Mouse (Mus musculus) heart, postnatal 14 days (tissue): ENCODE measurements around the gene Dgkk. TPM values are rescaled to one million over a fixed set of nuclear protein-coding genes. Genes with fewer than 3 reads are reported as not detected.
"Not testable (repeated sequence)": the region's sequence is repeated elsewhere in the genome, so short reads cannot be mapped to it uniquely, and the experiment has no call there.

ENCODE experiments used
- DNase-seq, 2 experiments: peaks; one replicate each; pipeline ENCODE4 v3.0.0; 2021 to 2022
- intact Hi-C: fragments of 180-260 bp; cut with DNase I; formaldehyde crosslinking; loops from one replicate; pipeline ENCODE4 v1.15.1; 2025
- long read RNA-seq, 2 experiments: library from polyadenylated mRNA; stranded (forward); transcript quantifications; one replicate each; pipeline ENCODE4 v2.0.0; 2021
- total RNA-seq, 2 experiments: library from RNA; stranded (reverse); gene quantifications; 2 replicates each; pipeline ENCODE4 v1.2.3; 2021

The Dgkk gene
- total RNA-seq = under 1 TPM; 0.05 to 0.43 TPM
- long read RNA-seq, experiment 1 = 0 reads
- long read RNA-seq, experiment 2 = 0 reads

DNA sequence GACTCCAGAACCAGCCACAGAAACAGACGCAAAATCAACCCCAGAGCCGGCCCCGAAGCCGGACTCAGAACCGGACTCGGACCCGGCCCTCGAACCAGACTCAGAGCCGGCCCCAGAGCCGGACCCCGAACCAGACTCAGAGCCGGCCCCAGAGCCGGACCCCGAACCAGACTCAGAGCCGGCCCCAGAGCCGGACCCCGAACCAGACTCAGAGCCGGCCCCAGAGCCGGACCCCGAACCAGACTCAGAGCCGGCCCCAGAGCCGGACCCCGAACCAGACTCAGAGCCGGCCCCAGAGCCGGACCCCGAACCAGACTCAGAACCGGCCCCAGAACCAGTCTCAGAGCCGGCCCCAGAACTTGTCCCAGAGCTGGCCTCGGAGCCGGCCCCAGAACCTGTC is at the start of gene Dgkk:
Gene Dgkk (plus strand): TSS at position 301 of the 400 bp plus-strand sequence.
- intact Hi-C loops, DNase-seq: not testable (repeated sequence)

DNA sequence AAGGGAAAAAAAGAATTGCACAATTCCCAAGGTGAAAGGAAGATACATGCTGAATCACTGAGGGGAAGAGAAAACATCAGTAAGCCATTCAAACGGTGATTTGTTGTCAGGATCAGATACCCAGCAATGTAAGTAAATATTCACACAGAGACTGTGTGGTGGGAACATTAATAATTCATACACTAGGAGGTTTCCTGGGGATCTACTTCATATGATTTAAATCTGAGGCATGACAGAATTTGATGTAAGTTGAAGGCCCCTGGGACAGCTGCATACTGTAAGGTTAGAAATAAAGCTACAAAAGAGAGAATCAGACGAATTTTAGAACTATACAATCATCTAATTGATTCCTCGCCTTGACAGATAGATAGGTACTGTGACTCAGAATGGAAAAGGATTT is 45.1 kb upstream of the Dgkk start:
- DNase-seq = no peak
- intact Hi-C loops = no loop called here

DNA sequence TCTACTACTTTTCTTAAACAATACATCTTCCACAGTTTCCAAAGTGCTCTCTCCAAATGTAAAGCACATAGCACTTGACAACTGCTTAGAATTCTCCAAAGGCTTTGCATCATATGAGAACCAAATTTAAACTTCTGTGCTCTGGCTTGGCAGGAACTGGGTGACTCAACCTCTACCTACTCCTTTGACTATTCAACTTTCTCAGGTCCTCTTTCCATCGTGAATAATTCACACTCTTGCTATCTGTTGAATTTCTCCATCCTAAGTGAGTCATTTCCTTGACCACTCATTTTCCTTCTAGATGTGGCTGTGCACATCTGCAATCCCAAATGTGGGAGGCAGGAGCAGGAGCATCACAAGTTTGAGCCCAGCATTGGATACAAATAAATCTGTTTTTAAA is 28.4 kb upstream of the Dgkk start:
- intact Hi-C loops = no loop called here

DNA sequence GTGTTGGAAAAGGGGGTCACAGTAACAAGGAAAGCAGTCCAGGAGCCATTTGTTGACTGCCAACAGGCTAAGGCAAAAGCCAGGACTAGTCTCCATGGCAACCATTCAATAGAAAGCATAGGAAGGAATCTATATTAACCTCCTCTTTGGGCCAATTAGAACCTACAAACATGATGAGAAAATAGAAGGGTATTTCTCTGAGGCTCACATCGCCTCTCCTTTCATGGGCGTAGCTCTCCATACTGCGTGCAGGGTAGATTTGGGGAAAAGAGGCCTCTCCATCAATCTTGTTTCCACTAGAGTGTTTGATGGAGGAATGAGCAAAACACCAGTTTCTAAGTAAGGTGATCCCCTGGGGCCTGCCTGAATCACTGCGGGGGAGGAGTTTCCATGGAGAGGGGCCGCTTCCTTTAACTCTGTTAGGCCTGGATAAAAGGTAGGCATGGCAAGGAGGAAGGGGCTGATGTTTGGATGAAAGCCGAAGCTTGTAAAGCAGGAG is 27.5 kb upstream of the Dgkk start:
- no peak for DNase-seq
- intact Hi-C loops = no loop called here

More for the DNA sequence above, 28.4 kb upstream of the Dgkk start:
- no peak for DNase-seq

DNA sequence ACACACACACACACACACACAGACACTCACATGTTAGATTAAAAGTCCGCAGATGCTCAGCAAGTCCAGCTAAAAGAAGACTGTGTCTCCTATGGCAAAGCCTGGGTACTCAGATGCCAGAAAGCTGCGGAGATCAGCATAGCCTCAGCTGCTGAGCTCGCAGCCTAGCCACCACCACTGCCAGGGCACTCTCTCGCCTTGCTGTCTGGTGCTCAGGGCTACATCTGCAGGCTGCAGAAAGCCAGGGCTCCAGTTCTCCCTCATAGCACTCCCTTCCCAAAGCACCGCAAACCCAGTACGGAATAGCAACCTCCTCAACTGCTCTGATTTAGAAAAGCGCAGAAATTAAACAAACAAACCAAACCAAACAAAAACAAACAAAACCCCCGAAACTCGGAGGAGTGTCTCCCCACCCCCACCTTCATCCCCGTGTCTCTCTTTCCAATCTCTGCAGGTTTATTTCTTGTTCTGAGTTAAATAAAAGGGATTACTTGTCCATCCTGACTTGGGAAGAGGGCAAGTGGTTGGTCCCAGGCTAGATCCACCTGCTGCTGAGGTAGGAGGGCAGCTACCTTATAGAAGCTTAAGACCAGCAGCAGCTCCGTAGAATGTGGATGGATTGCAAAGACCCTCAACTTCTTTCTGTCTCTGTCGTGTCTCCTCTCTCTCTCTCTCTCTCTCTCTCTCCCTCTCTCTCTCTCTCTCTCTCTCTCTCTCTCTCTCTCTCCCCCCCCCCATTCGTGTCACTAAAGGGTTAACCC is 1.4 kb upstream of the Dgkk start:
- no peak for DNase-seq
- intact Hi-C loops = no loop called here

DNA sequence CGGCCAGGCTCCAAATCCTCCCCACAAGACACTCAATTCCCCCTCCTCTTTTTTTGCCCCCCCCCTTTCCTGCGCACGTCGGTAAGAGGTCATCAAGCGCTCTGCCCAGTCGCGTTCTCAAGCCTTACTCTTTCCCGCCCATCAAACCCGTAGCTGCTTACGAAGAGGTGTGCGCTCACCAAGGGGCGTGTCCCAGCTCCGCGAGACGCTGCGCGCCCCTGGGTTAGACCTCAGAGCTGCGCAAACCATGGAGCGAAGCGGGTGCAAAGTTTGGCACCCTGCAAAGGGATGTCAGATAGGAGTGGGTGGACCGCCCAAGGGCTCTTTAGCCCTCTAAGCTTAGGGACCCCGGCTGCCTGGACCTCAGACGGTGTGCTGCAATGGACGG is 862 bp upstream of the Dgkk start:
- DNase-seq = peak in 1 of 2 experiments; percentile 1
- intact Hi-C loops = no loop called here

DNA sequence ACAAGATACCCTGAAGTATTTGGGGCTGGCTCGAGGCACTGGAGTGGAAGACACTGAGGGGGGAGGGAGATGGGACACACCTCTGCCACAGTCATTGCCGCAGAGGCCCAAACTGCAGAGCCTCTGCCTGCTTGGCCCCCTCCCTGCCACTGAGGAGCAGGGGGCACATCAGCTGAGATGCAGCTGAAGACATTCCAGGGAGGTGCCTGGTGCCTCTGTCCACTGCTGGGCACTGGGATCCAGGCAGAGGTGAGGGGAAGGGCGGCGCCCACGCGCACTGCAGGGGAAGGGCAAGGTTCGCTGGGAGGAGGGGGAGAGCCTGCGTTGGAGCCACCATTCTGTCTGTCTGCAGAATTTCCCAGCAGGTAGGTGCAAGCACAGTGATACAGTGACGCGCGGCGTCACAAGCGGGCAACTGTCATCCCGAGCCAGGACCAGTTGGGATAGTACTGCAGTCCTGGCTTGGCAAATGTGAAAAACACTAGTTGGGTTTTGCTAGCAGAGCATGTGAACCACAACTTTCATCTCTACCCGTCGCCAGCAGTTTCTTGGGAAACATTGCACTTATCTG is 948 bp downstream of the Dgkk start:
- no peak for DNase-seq
- intact Hi-C loops = no loop called here

DNA sequence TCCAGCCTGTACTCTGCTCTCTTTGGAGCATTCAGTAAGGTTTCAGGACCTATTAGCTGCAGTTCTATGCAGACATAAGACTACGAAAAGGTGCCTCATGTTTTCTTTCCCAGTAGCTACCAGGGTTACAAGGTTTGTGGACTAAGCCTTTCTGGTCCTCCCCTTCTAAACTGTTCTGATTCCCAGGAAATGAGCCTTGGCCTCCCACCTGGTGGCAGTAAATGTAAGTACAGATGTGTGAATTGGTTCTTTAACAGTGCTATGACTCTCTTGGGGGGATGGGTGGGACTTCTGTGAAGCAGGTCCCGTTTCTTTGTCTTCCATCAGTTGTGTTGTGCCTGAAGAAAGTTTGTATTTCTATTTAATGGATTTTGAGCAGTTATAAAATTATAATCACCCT is 53.4 kb downstream of the Dgkk start:
- intact Hi-C loops = no loop called here
- DNase-seq = no peak

DNA sequence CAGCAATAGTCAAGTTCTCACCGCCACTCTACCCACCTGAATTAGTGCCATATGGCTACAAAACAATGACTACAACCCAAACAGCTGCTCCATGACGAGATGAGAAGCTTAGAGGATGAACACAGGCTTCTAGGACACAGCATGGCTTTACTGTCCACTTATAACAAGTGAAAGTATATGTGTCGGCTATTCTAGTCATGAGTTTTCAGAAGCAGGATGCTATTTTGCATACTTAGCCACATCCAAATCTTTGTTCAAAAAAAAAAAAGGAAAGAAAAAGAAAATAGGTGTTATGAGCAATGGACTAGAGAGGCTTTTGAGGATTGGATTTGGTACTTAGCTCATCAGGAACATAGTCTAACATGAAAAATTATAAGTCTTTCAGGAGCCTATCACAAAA is 74.4 kb downstream of the Dgkk start:
- intact Hi-C loops = no loop called here
- no peak for DNase-seq

DNA sequence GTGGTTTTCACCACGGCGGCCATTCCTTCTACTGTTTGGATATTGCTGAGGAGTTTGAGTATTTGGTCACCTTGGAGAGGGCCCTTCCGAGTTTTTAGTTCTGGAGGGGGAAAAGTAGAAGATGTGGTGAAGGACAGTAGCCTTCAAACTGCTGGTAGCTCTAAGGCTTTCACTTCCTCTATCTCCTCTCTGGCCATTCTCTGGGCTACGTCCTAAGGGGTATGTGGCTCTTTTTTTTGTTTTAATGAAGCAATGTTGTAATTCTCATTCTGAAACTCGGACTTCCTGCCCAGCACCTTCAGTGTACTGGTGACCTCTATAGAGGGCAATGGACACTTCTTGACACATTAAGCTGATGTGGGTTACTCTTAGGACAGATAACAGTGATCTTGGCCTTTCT is 75.0 kb downstream of the Dgkk start:
- DNase-seq = no peak
- intact Hi-C loops = no loop called here

DNA sequence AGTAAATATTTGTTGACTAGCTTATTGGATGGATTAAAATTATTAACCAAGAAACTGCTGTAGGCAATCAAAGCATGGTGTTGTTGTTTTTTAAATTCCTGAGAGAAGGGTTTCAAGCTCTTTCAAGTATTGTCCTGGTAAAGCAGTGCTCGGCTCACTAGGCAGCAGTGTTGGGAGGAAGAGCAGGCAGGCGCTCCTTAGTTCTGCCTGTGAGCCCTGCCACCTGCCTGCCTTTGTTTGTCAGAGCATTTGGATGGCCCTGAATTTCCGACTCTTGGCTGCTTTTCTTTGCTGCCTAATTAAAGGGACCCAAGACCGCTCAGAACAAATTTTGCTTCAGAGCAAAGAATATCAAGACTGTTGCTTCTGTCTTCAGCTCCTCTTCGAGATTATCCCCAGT is 114.8 kb downstream of the Dgkk start:
- no peak for DNase-seq
- intact Hi-C loops = no loop called here

DNA sequence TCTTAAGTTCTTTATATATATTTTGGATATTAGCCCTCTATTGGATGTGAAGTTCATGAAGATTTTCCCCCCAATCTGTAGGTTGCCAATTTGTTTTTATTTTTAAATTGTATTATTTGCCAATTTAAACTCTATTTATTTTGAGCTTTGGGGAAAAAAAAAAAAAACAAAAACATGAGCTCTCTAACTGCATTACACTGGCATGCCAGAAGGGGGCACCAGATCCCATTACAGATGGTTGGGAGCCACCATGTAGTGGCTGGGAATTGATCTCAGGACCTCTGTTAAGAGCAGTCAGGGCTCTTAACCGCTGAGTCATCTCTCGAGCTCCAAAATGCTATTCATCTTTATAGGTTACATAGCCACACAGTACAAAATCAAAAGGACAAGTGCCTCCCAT is 131.9 kb downstream of the Dgkk start:
- intact Hi-C loops = no loop called here
- DNase-seq = no peak

DNA sequence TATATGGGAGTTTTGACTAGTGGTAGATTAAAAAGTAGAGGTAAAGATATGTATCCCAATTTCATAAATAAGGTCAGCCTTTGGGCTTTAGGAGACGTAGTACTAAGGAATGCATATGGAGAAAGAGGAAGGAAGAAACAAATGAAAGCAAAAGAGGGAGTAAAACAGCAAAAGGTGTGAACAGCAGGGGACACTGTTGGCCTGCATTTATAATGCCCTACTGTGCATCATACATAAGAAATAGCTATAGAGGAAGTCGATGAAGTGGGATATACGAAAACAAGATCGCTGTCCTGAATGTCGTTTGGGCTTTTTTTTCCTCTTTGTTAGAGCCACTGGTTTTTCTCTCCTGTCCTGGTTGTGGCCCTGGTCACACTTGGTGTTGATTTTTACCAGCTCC is 143.1 kb downstream of the Dgkk start:
- intact Hi-C loops = loop anchor here (2.0 to 10.0 kb wide), 2 partner anchors 225 to 493 kb away; no protein-coding TSS in a partner anchor
- DNase-seq = peak; percentile 1 to 14

DNA sequence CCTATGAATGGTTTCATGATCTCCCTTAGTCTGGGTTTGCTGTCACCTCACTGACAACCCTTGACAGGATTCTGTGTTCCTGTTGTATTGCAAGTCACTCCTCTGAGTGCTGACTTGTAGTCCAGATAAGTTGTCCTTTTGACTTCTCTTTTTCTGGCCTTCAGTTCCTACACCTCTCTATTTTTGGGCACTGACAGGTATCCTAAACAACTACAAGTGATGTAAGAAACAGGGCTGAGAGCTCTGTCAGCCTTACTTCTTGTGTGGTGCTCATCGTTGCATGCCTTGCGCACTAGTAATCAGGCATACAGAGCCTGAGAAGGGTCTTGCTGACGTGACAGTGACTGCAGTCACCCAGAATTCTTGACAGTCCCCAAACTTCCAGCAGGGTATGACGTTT is 147.1 kb downstream of the Dgkk start:
- DNase-seq = no peak
- intact Hi-C loops = loop anchor here (10.0 kb wide), 1 partner anchor 489 kb away; no protein-coding TSS in a partner anchor

DNA sequence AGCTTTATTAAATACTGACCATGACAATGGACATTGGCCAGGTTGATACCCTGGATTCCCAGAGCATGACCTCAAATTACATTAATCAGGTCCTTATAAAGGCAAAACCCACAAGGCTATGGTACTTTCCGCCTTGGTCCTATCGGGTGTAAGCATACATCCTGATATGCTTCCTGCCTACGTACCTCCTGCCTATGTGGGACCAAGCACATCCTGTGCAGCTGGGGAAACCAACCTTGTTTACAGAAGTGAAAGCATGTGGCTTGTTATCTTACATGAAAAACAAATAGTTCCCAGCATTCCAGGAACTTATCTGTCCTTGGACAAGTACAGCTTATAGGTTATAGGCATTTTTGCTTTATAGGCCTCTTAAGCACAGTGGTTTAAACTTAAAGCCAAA is 189.5 kb downstream of the Dgkk start:
- intact Hi-C loops = no loop called here
- no peak for DNase-seq

DNA sequence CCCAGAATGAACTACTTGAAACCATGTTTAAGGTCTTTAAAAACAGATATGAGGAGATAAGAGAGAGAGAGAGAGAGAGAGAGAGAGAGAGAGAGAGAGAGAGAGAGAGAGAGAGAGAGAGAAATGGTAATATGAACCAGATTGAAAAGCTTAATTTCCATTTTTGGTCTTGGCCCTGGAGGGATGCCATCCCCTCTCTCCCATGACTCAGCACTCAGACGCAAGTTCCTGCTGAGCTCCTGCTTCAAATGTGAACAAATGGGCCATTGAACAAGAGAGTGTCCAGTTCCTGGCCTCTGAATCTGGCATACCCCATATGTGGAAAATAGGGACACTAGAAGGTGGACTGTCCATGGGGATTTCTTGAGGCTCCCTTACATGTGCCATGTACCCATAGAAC is 192.8 kb downstream of the Dgkk start:
- intact Hi-C loops = no loop called here
- peak in 1 of 2 experiments; percentile 0 for DNase-seq

DNA sequence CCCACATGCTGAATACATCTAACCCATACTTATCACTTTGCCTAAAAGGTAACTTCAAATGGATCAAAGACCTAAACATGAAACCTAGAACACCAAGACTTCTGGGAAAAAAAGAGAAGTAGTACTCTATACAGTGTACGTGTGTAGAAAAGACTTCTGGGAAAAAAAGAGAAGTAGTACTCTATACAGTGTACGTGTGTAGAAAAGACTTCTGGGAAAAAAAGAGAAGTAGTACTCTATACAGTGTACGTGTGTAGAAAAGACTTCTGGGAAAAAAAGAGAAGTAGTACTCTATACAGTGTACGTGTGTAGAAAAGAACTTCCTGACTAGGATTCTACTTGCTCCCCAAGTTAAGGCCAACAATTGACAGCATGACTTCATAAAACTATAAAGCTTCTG is 204.8 kb downstream of the Dgkk start:
- DNase-seq, intact Hi-C loops: not testable (repeated sequence)
